Mouse (Mus musculus) heart, embryonic 12.5 days (tissue): ENCODE measurements around the gene Timm44. TPM values are rescaled to one million over a fixed set of nuclear protein-coding genes. Genes with fewer than 3 reads are reported as not detected.

Source experiments
- ATAC-seq: fragments of 200-750 bp; cut with Nextera tagmentation; 2 replicates; pipeline ENCODE4 v1.8.0; 2017; ENCODE audit warnings: moderate TSS enrichment, moderate library complexity; ENCODE audit not compliant: insufficient number of reproducible peaks, low FRiP score
- H3K27ac ChIP-seq: fragments of 300-500 bp; sonication (generic); 2 replicates; pipeline ENCODE4 v1.5.1; 2016; ENCODE audit warnings: mild to moderate bottlenecking, moderate library complexity; ENCODE audit not compliant: poor library complexity, severe bottlenecking
- H3K27me3 ChIP-seq: fragments of 300-500 bp; sonication (generic); replicated peaks from 2 replicates; pipeline ENCODE4 v1.6.1; 2016; ENCODE audit warnings: mild to moderate bottlenecking, moderate library complexity
- H3K36me3 ChIP-seq: fragments of 300-500 bp; sonication (generic); 2 replicates; pipeline ENCODE4 v1.6.1; 2016; ENCODE audit warnings: mild to moderate bottlenecking, moderate library complexity
- H3K4me1 ChIP-seq: fragments of 300-500 bp; sonication (generic); replicated peaks from 2 replicates; pipeline ENCODE4 v1.6.1; 2016; ENCODE audit warnings: mild to moderate bottlenecking
- H3K4me2 ChIP-seq: fragments of 300-500 bp; sonication (generic); 2 replicates; pipeline ENCODE4 v1.6.1; 2016; ENCODE audit warnings: mild to moderate bottlenecking, moderate library complexity
- H3K4me3 ChIP-seq: fragments of 300-500 bp; sonication (generic); 2 replicates; pipeline ENCODE4 v1.5.1; 2016; ENCODE audit warnings: mild to moderate bottlenecking
- H3K9ac ChIP-seq: fragments of 300-500 bp; sonication (generic); 2 replicates; pipeline ENCODE4 v1.6.1; 2016; ENCODE audit warnings: mild to moderate bottlenecking, moderate library complexity
- H3K9me3 ChIP-seq: fragments of 300-500 bp; sonication (generic); replicated peaks from 2 replicates; pipeline ENCODE4 v1.6.1; 2016; ENCODE audit warnings: mild to moderate bottlenecking, moderate library complexity
- WGBS: fragments of 180-500 bp; shearing (Covaris S2); methylation state at CpG from one replicate; pipeline ENCODE4 v1.1.7; 2016; 5-methylcytosine and 5-hydroxymethylcytosine counted together
- polyA plus RNA-seq: library from polyadenylated mRNA; unstranded; fragments of >200 nt; fragmentation: Nextera tagmentation; extraction: Ambion mirVana; gene quantifications from 2 replicates; pipeline ENCODE4 v1.2.1, GENCODE M21; 2016

Gene Timm44
- polyA plus RNA-seq, 1 experiment from 2014 or later: 59.0 TPM

DNA sequence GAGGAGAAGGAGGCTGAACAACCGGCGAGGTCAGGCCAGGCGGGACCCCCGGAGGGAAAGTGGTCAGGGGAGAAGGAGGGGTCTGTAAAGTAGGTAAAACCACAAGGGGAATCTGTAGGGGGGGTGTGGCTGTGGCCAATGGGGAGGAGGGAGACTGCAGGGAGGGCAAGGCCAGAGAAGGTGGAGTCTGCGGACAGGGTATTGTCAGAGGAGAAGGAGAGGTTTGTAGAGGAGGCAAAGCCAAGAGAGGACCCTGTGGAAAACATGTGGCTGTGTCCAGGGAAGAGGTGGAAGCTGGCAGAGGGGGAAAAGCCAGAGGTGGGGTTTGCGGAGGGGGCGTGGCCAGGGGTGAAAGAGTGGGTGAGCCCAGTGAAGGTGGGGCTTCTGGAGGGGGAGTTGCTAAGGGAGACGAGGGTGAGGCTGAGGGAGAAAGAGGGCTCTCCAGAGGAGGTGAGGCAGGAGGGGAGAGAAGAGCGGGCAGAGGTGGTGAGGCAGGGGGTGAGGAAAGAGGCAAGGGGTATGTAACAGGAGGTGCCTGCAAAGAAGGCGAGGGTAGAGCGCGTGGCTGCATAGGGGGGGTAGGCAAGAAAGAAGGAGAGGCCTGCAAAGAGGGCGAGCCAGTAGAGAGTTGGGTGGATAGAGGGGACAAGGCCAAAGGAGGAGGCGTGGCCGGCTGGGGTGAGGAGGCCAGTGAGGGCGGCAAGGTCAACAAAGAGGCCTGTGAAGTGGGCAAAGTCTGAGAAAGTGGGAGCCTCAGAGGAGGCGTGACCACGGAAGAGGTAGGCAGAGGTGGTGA, 62.3 kb downstream of the Timm44 start:
- Histone ChIP-seq H3K4me2 (peak overlapping the region; percentile 80), H3K27ac (no peak overlapping the region), H3K4me1 (peaks cover 37% of the 10 kb centered on the region), H3K9me3 (peaks cover 5% of the 10 kb centered on the region; the same call in 1 of the 2 replicates), H3K9ac (peak overlapping the region; percentile 46; the same call in 1 of the 2 replicates), H3K27me3 (peaks cover 77% of the 10 kb centered on the region), H3K4me3 (peak overlapping the region; percentile 42), H3K36me3 (no peaks in the 10 kb centered on the region)
- WGBS: 4% methylated on average over 18 of the region's 18 CpGs
- ATAC-seq: peak; percentile 60

- no peak overlapping the region for H3K27ac ChIP-seq
- peak; percentile 24 for ATAC-seq
- H3K9ac ChIP-seq: peak overlapping the region; percentile 46; the same call in 1 of the 2 replicates
- under 1% methylated on average over 25 of the region's 25 CpGs for WGBS
- H3K4me1 ChIP-seq: peaks cover 37% of the 10 kb centered on the region
- no peaks in the 10 kb centered on the region for H3K36me3 ChIP-seq
- peak overlapping the region; percentile 80 for H3K4me2 ChIP-seq
- H3K4me3 ChIP-seq: peak overlapping the region; percentile 42
- peaks cover 77% of the 10 kb centered on the region for H3K27me3 ChIP-seq
- peaks cover 5% of the 10 kb centered on the region; the same call in 1 of the 2 replicates for H3K9me3 ChIP-seq
These were observed 62.9 kb downstream of the Timm44 start for GRCm38 (mm10) chr8:4212809-4213209.

GRCm38 (mm10) chr8:4211097-4211496, 64.6 kb downstream of the Timm44 start:
- peaks cover 5% of the 10 kb centered on the region; the same call in 1 of the 2 replicates for H3K9me3 ChIP-seq
- H3K9ac ChIP-seq: no peak overlapping the region
- no peaks in the 10 kb centered on the region for H3K36me3 ChIP-seq
- peaks cover 33% of the 10 kb centered on the region for H3K4me1 ChIP-seq
- no peak overlapping the region for H3K27ac ChIP-seq
- peaks cover 77% of the 10 kb centered on the region for H3K27me3 ChIP-seq
- H3K4me3 ChIP-seq: no peak overlapping the region
- no peak for ATAC-seq
- WGBS: 72% methylated on average over 6 of the region's 6 CpGs
- H3K4me2 ChIP-seq: no peak overlapping the region

Other genes starting within 250 kb of the Timm44 start
- not detected in 2 replicates for gene Cd209f, start 170.1 kb downstream of the Timm44 start, polyA plus RNA-seq
- gene Cd209g, start 141.8 kb downstream of the Timm44 start, polyA plus RNA-seq: not detected in 2 replicates
- gene Evi5l, start 109.3 kb downstream of the Timm44 start, polyA plus RNA-seq: 15.2 and 18.4 TPM in 2 replicates
- 0.18 and 0.24 TPM in 2 replicates for gene Prr36, start 58.5 kb downstream of the Timm44 start, polyA plus RNA-seq
- gene Lrrc8e, start 49.1 kb downstream of the Timm44 start, polyA plus RNA-seq: 0.28 TPM in 1 of 2 replicates, not detected in the other
- gene Map2k7, start 37.2 kb downstream of the Timm44 start, polyA plus RNA-seq: 28.7 and 32.2 TPM in 2 replicates
- 0.58 TPM in 1 of 2 replicates, not detected in the other for gene Gm49320, start 37.0 kb downstream of the Timm44 start, polyA plus RNA-seq
- 3.1 and 4.6 TPM in 2 replicates for gene Tgfbr3l, start 27.7 kb downstream of the Timm44 start, polyA plus RNA-seq
- 41.0 and 41.5 TPM in 2 replicates for gene Snapc2, start 22.8 kb downstream of the Timm44 start, polyA plus RNA-seq
- 36.1 and 36.2 TPM in 2 replicates for gene Ctxn1, start 16.6 kb downstream of the Timm44 start, polyA plus RNA-seq
- gene Ccl25, start 49.3 kb upstream of the Timm44 start, polyA plus RNA-seq: 12.2 and 14.0 TPM in 2 replicates
- 211 and 217 TPM in 2 replicates for gene Elavl1, start 49.5 kb upstream of the Timm44 start, polyA plus RNA-seq
- 40.1 and 40.7 TPM in 2 replicates for gene Cers4, start 217.1 kb upstream of the Timm44 start, polyA plus RNA-seq